In genomic region chr3:51729109-51729918, GRCm38 (mm10) we compare ENCODE assay signal across 10 mouse cellular contexts.
DNase-seq lines count a peak whose midpoint lies in the region; ATAC-seq and TF ChIP-seq lines count a peak whose summit lies in the region.
"Had no signal": no experiment of that assay in that cellular context is flagged by ENCODE, and none has a peak within 500 bp of the region (broad histone marks: within the 10 kb centered on the region; RNA-seq: fewer than 3 reads in every experiment).

No protein-coding gene starts in this region.

- no peaks in the 10 kb centered on the region for H3K36me3 ChIP-seq in liver, embryonic 14.5 days (replicated peaks; ENCODE audit: control insufficient read depth, insufficient read depth, low read depth)
- no peaks in the 10 kb centered on the region for H3K36me3 ChIP-seq in stomach, postnatal 0 days (ENCODE audit: control insufficient read depth, insufficient read depth, low read length)

- H3K4me3 ChIP-seq in liver, embryonic 14.5 days (ENCODE audit: insufficient read depth in 1 of 2, low read depth in 2 of 2, low read length in 2 of 2): no peak overlapping the region
- H3K4me3 ChIP-seq in stomach, postnatal 0 days (ENCODE audit: low read depth, low read length): no peak overlapping the region

- H3K27ac ChIP-seq in liver, embryonic 14.5 days: peak overlapping the region; percentile 93
- H3K27ac ChIP-seq in stomach, postnatal 0 days (replicated peaks): no peak overlapping the region

- no peak for TF ChIP-seq EP300 in liver, embryonic 14.5 days (IDR thresholded peaks at IDR 0.05; ENCODE audit: low read depth)
- no peak for TF ChIP-seq EP300 in stomach, postnatal 0 days (optimal IDR thresholded peaks at IDR 0.05)

- WGBS in liver, embryonic 14.5 days (ENCODE audit: insufficient replicate concordance): 54% methylated on average over 14 of the region's 14 CpGs
- WGBS in stomach, postnatal 0 days: 69% methylated on average over 14 of the region's 14 CpGs

- no peaks in the 10 kb centered on the region for H3K27me3 ChIP-seq in liver, embryonic 14.5 days (ENCODE audit: control insufficient read depth, insufficient read depth, low read length)
- H3K27me3 ChIP-seq in stomach, postnatal 0 days (ENCODE audit: control insufficient read depth, insufficient read depth, low read length): no peaks in the 10 kb centered on the region

- H3K4me2 ChIP-seq in liver, embryonic 14.5 days (ENCODE audit: low read depth): peak overlapping the region; percentile 70
- H3K4me2 ChIP-seq in stomach, postnatal 0 days (replicated peaks; ENCODE audit: low read depth): no peak overlapping the region

- no peaks in the 10 kb centered on the region for H3K9me3 ChIP-seq in liver, embryonic 14.5 days (ENCODE audit: control insufficient read depth, low read length)
- no peaks in the 10 kb centered on the region for H3K9me3 ChIP-seq in stomach, postnatal 0 days (ENCODE audit: control insufficient read depth, low read length)

- intact Hi-C loops in gastrocnemius, postnatal 14 days (cut with DNase I; ENCODE audit: low total_unique reads): no loop called here

- DNase-seq in cerebellum, postnatal 25 days: peak; percentile 54 to 56
- no peak for DNase-seq in cerebellum, postnatal 36 days
- peak; percentile 35 for DNase-seq in retina, postnatal 1 day
- DNase-seq in retina, embryonic 14.5 days (ENCODE audit: low spot score): no peak
- no peak for DNase-seq in liver, embryonic 14.5 days (ENCODE audit: low read depth in 3 of 3, low spot score in 3 of 3)
- no peak for DNase-seq in stomach, postnatal 0 days (ENCODE audit: low spot score)
- no peak for DNase-seq in adrenal gland, adult (ENCODE audit: inconsistent age in 2 of 2, low spot score in 1 of 2)
- no peak for DNase-seq in gastrocnemius, postnatal 14 days
- DNase-seq: right cerebral cortex, adult 18-20 months had no signal

- 0 out of 2 replicates have a peak, but pooled peaks have one; percentile 12 for TF ChIP-seq CTCF in liver, embryonic 14.5 days (IDR thresholded peaks at IDR 0.05; ENCODE audit: low read depth)
- no peak for TF ChIP-seq CTCF in stomach, postnatal 0 days (IDR thresholded peaks at IDR 0.05; ENCODE audit: low read depth)

- peaks cover 37 to 72% of the 10 kb centered on the region in 2 experiments for H3K4me1 ChIP-seq in liver, embryonic 14.5 days (replicated peaks; ENCODE audit: control insufficient read depth in 2 of 2, insufficient read depth in 2 of 2, low read length in 1 of 2)
- 0 out of 2 replicates have a peak, but pooled peaks cover 2% of the 10 kb centered on the region for H3K4me1 ChIP-seq in stomach, postnatal 0 days (replicated peaks; ENCODE audit: control insufficient read depth, insufficient read depth)

- H3K9ac ChIP-seq in liver, embryonic 14.5 days (replicated peaks): peak overlapping the region; percentile 35
- H3K9ac ChIP-seq in stomach, postnatal 0 days (ENCODE audit: low read length): no peak overlapping the region

- no peak for ATAC-seq in liver, embryonic 14.5 days (ENCODE audit: insufficient read depth)
- 0 out of 2 replicates have a peak, but pooled peaks have one; percentile 15 for ATAC-seq in stomach, postnatal 0 days (ENCODE audit: low FRiP score, low TSS enrichment)
- ATAC-seq: inflammation-experienced regulatory T-cells, adult 6 months had no signal

Comparison
In these comparisons a context has a peak if more than half of its experiments do, and no peak if none do; other contexts are left out.
1. DNase-seq: peak in cerebellum, postnatal 25 days (2 of 2) and retina, postnatal 1 day (single experiment); none in cerebellum, postnatal 36 days (0 of 2), retina, embryonic 14.5 days (single experiment), liver, embryonic 14.5 days (0 of 3), stomach, postnatal 0 days (single experiment), adrenal gland, adult (0 of 2) and gastrocnemius, postnatal 14 days (single experiment).